Comparison of ENCODE assay signal across 9 mouse cellular contexts in genomic region chr7:142656055-142656454, GRCm38 (mm10). TPM values are rescaled to one million over a fixed set of nuclear protein-coding genes. Genes with fewer than 3 reads are reported as not detected.
DNase-seq lines count a peak whose midpoint lies in the region; ATAC-seq and TF ChIP-seq lines count a peak whose summit lies in the region.
"Had no signal": no experiment of that assay in that cellular context is flagged by ENCODE, and none has a peak within 500 bp of the region (broad histone marks: within the 10 kb centered on the region; RNA-seq: fewer than 3 reads in every experiment).

No protein-coding gene starts in this region.

- peak overlapping the region; percentile 49 for H3K4me3 ChIP-seq in heart, embryonic 16.5 days (ENCODE audit: low read length)
- peak overlapping the region; percentile 62 for H3K4me3 ChIP-seq in embryonic facial prominence, embryonic 11.5 days (ENCODE audit: low read depth, low read length)
- peak overlapping the region; percentile 2; the same call in 1 of the 2 replicates for H3K4me3 ChIP-seq in hindbrain, embryonic 16.5 days (ENCODE audit: low read length)
- peak overlapping the region; percentile 15 for H3K4me3 ChIP-seq in myocyte
- H3K4me3 ChIP-seq: heart, adult 2 months had no signal

- H3K4me2 ChIP-seq in heart, embryonic 16.5 days (ENCODE audit: low read depth, low read length): peak overlapping the region; percentile 52
- peak overlapping the region; percentile 76 for H3K4me2 ChIP-seq in embryonic facial prominence, embryonic 11.5 days (ENCODE audit: low read depth, low read length)
- H3K4me2 ChIP-seq in hindbrain, embryonic 16.5 days (ENCODE audit: low read length): no peak overlapping the region; the same call in 1 of the 2 replicates
- H3K4me2 ChIP-seq in myocyte (ENCODE audit: low read depth): no peak overlapping the region

- intact Hi-C loops in heart, postnatal 36 days (cut with DNase I): no loop called here

- H3ac ChIP-seq in myocyte (ENCODE audit: control insufficient read depth, insufficient read length): no peak overlapping the region

- H3K9me3 ChIP-seq in heart, embryonic 16.5 days (replicated peaks; ENCODE audit: control insufficient read depth, low read length): no peaks in the 10 kb centered on the region
- no peaks in the 10 kb centered on the region for H3K9me3 ChIP-seq in embryonic facial prominence, embryonic 11.5 days (replicated peaks; ENCODE audit: control insufficient read depth, low read length)
- H3K9me3 ChIP-seq in hindbrain, embryonic 16.5 days (ENCODE audit: control insufficient read depth, low read length): no peaks in the 10 kb centered on the region

- ATAC-seq in heart, embryonic 16.5 days (replicated peaks; ENCODE audit: extremely low read depth, insufficient read depth, low FRiP score): 0 out of 2 replicates have a peak, but pooled peaks have one; percentile 5
- ATAC-seq in embryonic facial prominence, embryonic 11.5 days (replicated peaks; ENCODE audit: insufficient number of reproducible peaks, low FRiP score, low TSS enrichment, low read depth): no peak
- ATAC-seq in hindbrain, embryonic 16.5 days: no peak
- no peak for ATAC-seq in megakaryocyte-erythroid progenitor cell, adult 5-6 weeks (replicated peaks; ENCODE audit: low FRiP score, low TSS enrichment, poor library complexity, severe bottlenecking)
- no peak for ATAC-seq in CD4-positive, CD25-positive, alpha-beta regulatory T cell, adult 4 months

- H3K36me3 ChIP-seq in heart, embryonic 16.5 days (ENCODE audit: control insufficient read depth, insufficient read depth): peaks cover 13% of the 10 kb centered on the region; the same call in 1 of the 2 replicates
- no peaks in the 10 kb centered on the region for H3K36me3 ChIP-seq in embryonic facial prominence, embryonic 11.5 days (replicated peaks; ENCODE audit: control insufficient read depth, insufficient read depth, low read depth, low read length)
- no peaks in the 10 kb centered on the region for H3K36me3 ChIP-seq in hindbrain, embryonic 16.5 days (ENCODE audit: control insufficient read depth, insufficient read depth, low read length)
- no peaks in the 10 kb centered on the region for H3K36me3 ChIP-seq in myocyte (ENCODE audit: control insufficient read depth, insufficient read depth)

- no peak for TF ChIP-seq POLR2A in myocyte (IDR thresholded peaks at IDR 0.05; ENCODE audit: insufficient read length, low read depth)

- H3K27ac ChIP-seq in heart, embryonic 16.5 days (ENCODE audit: low read length): peak overlapping the region; percentile 42
- H3K27ac ChIP-seq in embryonic facial prominence, embryonic 11.5 days (replicated peaks; ENCODE audit: low read depth, low read length): no peak overlapping the region
- H3K27ac ChIP-seq in hindbrain, embryonic 16.5 days (ENCODE audit: low read depth, low read length): no peak overlapping the region
- H3K27ac ChIP-seq: heart, adult 2 months had no signal

- H3K27me3 ChIP-seq in heart, embryonic 16.5 days (ENCODE audit: control insufficient read depth, insufficient read depth, low read length): peaks cover 41% of the 10 kb centered on the region
- H3K27me3 ChIP-seq in embryonic facial prominence, embryonic 11.5 days (ENCODE audit: control insufficient read depth, insufficient read depth, low read length): peaks cover 71% of the 10 kb centered on the region
- H3K27me3 ChIP-seq in hindbrain, embryonic 16.5 days (replicated peaks; ENCODE audit: control insufficient read depth, insufficient read depth, low read length): peaks cover 75% of the 10 kb centered on the region
- peaks cover 20% of the 10 kb centered on the region for H3K27me3 ChIP-seq in myocyte (ENCODE audit: control insufficient read depth, insufficient read depth, insufficient read length)

- H3K4me1 ChIP-seq in heart, embryonic 16.5 days (ENCODE audit: control insufficient read depth, insufficient read depth, low read length): no peaks in the 10 kb centered on the region; the same call in 1 of the 2 replicates
- H3K4me1 ChIP-seq in embryonic facial prominence, embryonic 11.5 days (ENCODE audit: control insufficient read depth, insufficient read depth, low read length): peaks cover 5% of the 10 kb centered on the region
- H3K4me1 ChIP-seq in hindbrain, embryonic 16.5 days (ENCODE audit: control insufficient read depth, insufficient read depth, low read depth, low read length): peaks cover 19% of the 10 kb centered on the region

- H3K79me2 ChIP-seq in myocyte (ENCODE audit: control insufficient read depth, insufficient read depth): no peaks in the 10 kb centered on the region

- peak overlapping the region; percentile 74 for H3K9ac ChIP-seq in heart, embryonic 16.5 days (ENCODE audit: low read length)
- peak overlapping the region; percentile 48 for H3K9ac ChIP-seq in embryonic facial prominence, embryonic 11.5 days (replicated peaks; ENCODE audit: low read length)
- H3K9ac ChIP-seq in hindbrain, embryonic 16.5 days (ENCODE audit: low read depth, low read length): no peak overlapping the region

- WGBS in heart, embryonic 16.5 days: 39% methylated on average over 4 of the region's 4 CpGs
- WGBS in embryonic facial prominence, embryonic 11.5 days: 33% methylated on average over 4 of the region's 4 CpGs
- 18% methylated on average over 4 of the region's 4 CpGs for WGBS in hindbrain, embryonic 16.5 days

- no peak for DNase-seq in heart, postnatal 36 days
- DNase-seq in embryonic facial prominence, embryonic 11.5 days (ENCODE audit: low spot score): no peak
- no peak for DNase-seq in cerebellum, adult 8-10 months

TF ChIP-seq in myocyte, 11 proteins besides CTCF, POLR2A, EP300 and RAD21:
- TF ChIP-seq POLR2AphosphoS2 (IDR thresholded peaks at IDR 0.05; ENCODE audit: insufficient read length, low read depth) (peak; percentile 22), MYOG (IDR thresholded peaks at IDR 0.05; ENCODE audit: control insufficient read depth in 1 of 3, insufficient read depth in 1 of 3, insufficient read length in 2 of 3, low read depth in 2 of 3) (no peak)

RNA-seq across cellular contexts. Expression of gene Igf2, which starts 10.6 kb away (rescaled TPM):
- 914 and 1,144 TPM in 2 replicates for polyA plus RNA-seq in heart, embryonic 16.5 days (2015; fragmentation: Nextera tagmentation; extraction: Ambion mirVana)
- 10 to 100 TPM; 78.1 to 89.2 TPM for total RNA-seq in heart, postnatal 36 days (2021)
- polyA plus RNA-seq in embryonic facial prominence, embryonic 11.5 days (2014; fragmentation: Nextera tagmentation; extraction: Ambion mirVana): 313 and 355 TPM in 2 replicates
- polyA plus RNA-seq in hindbrain, embryonic 16.5 days (2015; fragmentation: Nextera tagmentation; extraction: Ambion mirVana): 157 and 172 TPM in 2 replicates
- 331 TPM for polyA plus RNA-seq in myocyte (2012; fragmentation: generic; extraction: Trizol)
- not detected in 2 replicates for total RNA-seq in megakaryocyte-erythroid progenitor cell, adult 5-6 weeks (2014; fragmentation: Nextera tagmentation)
- total RNA-seq in megakaryocyte-erythroid progenitor cell, adult 5-6 weeks (2017): 0.46 TPM in 1 of 2 replicates, not detected in the other
- polyA plus RNA-seq in CD4-positive, CD25-positive, alpha-beta regulatory T cell, adult 4 months (2017; shearing (Covaris generic)): 1 to 10 TPM in 1 of 2 experiments, under 1 TPM in 1; 0.69 to 1.1 TPM

RNA-seq across cellular contexts. Expression of gene Gm49394, which starts 13.7 kb away (rescaled TPM):
- 0.32 TPM in 1 of 2 replicates, not detected in the other for polyA plus RNA-seq in heart, embryonic 16.5 days (2015; fragmentation: Nextera tagmentation; extraction: Ambion mirVana)
- total RNA-seq in heart, postnatal 36 days (2021): under 1 TPM in 1 of 2 experiments, not detected in 1; 0.08 TPM
- 0.08 TPM in 1 of 2 replicates, not detected in the other for polyA plus RNA-seq in embryonic facial prominence, embryonic 11.5 days (2014; fragmentation: Nextera tagmentation; extraction: Ambion mirVana)
- polyA plus RNA-seq in hindbrain, embryonic 16.5 days (2015; fragmentation: Nextera tagmentation; extraction: Ambion mirVana): 0.11 TPM in 1 of 2 replicates, not detected in the other
- polyA plus RNA-seq in myocyte (2012; fragmentation: generic; extraction: Trizol): 0.65 TPM
- not detected in 2 replicates for total RNA-seq in megakaryocyte-erythroid progenitor cell, adult 5-6 weeks (2014; fragmentation: Nextera tagmentation)
- total RNA-seq in megakaryocyte-erythroid progenitor cell, adult 5-6 weeks (2017): not detected in 2 replicates
- not detected for polyA plus RNA-seq in CD4-positive, CD25-positive, alpha-beta regulatory T cell, adult 4 months (2017; shearing (Covaris generic))
- total RNA-seq: heart, adult 2 months had no signal
- polyA plus RNA-seq: heart, adult 2 months had no signal

Comparison
In these comparisons a context has a peak if more than half of its experiments do, and no peak if none do; other contexts are left out.
1. H3K4me2 ChIP-seq: peak in heart, embryonic 16.5 days (single experiment) and embryonic facial prominence, embryonic 11.5 days (single experiment); none in hindbrain, embryonic 16.5 days (single experiment) and myocyte (single experiment).
2. H3K4me3 ChIP-seq: peak in every context shown above with its lines; median percentile 62 in embryonic facial prominence, embryonic 11.5 days; 49 in heart, embryonic 16.5 days; 15 in myocyte; 2 in hindbrain, embryonic 16.5 days.
3. RNA of gene Igf2, which starts 10.6 kb away (polyA plus RNA-seq): 914 to 1,144 TPM in heart, embryonic 16.5 days, 331 TPM in myocyte (single experiment), 313 to 355 TPM in embryonic facial prominence, embryonic 11.5 days and 157 to 172 TPM in hindbrain, embryonic 16.5 days; 0.69 to 1.1 TPM in CD4-positive, CD25-positive, alpha-beta regulatory T cell, adult 4 months; every median in the first group is over 10 times any median in the second.